Mouse (Mus musculus) retina, postnatal 1 day (tissue): ENCODE measurements around the gene Ddx4.
"Not testable (repeated sequence)": the region's sequence is repeated elsewhere in the genome, so short reads cannot be mapped to it uniquely, and the experiment has no call there.

Source experiments
- DNase-seq: peaks from one replicate; pipeline ENCODE4 v3.0.0-alpha.2; 2012

Ddx4 gene

DNA sequence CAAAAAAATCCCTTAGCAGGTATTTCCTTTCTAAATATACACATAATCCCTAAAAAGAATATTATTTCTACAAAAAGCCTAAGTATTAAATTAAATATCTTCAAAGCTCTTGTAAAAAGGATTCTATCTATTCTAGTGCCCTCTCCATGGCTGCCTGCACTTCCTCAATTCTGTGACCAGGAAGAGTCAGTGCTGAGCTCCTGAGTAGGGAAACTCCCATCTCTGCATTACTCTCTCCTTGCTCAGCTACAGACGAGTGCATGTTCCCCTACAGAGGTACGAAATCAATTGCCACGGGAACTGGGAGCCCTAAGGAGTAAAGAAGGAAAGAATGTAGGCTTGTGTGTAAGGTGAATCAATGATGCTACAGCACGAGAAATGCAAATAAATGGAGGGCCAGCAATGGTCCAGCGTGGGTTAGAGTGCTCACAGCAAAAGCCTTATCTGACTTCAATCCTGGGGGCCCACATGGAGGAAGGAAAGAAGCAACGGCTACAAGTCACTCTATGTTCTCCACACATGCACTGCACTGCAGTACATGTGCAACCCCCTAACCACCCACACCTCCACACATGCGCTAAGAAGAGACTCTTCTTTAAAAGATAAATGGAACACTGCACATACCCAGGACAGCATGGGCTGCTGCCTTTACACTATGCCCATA, 17.0 kb downstream of the Ddx4 start:
- no peak for DNase-seq

DNA sequence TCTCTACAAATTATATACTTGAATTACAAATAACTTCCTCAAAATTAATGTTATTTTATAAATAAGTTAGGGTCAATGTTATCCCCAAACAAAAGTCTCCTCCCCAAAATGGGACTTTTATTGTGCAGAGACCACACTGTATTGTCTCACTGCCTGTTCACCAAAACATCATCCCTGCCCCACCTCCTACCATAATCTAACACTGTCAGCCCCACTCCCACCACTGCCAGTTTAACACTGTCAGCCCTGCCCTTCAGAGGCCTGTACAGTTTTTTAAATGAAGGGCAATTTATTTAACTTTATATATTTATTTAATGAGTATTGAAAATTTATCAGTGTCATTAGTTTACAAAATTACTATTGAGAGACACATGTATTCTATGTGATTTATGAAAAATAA, 26.7 kb downstream of the Ddx4 start:
- DNase-seq, result no peak

DNA sequence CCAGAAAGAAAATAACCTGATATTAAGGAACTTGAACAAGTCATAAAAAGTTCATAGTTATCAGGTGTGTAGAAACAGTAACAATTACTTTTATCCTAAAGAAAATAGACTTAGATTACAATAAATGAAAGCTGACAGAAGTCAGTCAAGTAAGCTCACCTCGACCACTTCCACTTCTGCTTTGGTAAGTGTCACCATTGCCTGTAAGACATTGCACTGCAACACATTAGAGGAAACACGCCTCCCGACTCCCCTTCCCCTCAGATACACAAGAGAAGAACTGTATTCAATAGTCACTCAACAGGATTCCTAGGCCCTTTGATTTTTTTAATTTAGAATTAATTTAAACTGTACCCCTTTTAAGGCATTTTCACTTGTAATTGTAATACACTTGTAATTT, 27.7 kb downstream of the Ddx4 start:
- DNase-seq, result no peak

DNA sequence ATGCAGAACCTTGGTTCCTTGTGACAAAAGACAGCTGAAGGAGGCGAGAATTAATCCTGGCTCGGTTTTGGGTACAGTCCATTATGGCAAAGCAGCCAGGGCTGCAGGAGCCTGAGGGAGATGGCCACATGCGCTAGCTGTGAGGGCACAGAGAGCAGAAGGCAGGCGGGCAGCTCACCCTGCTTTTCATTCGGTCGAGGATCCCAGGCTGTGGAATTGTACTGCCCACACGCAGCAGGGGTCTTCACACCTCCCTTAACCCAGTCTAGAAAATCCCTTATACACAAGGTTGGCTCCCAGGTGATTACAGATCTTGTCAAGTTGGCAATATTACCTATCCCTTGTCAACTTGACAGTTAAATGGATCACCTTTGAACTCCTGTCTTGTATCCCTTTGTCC, 28.6 kb downstream of the Ddx4 start:
- DNase-seq, result no peak

GRCm38 (mm10) chr13:112621592-112621991, 30.7 kb downstream of the Ddx4 start:
- DNase-seq, result no peak

DNA sequence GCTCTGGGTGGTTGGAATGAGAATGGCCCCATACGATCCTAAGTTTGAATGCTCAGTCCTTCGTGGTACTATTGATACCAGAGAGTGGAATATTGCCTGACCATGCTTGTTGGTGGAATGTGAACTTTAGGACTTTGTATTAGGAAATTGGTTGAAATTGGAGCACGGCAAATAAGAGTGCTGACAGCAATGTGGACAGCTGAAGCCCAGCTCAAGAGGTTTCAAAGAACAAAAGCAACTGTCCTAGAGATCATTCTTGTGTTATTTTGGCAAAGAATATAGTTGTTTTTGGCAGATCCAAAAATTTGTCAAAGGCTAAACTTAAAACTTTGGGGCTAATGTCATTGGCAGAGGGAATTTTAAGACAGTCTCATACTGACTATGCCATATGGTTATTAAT, 43.7 kb downstream of the Ddx4 start:
- DNase-seq, result no peak

- DNase-seq, result no peak
Measured at GRCm38 (mm10) chr13:112604411-112604810, 47.9 kb downstream of the Ddx4 start.

- no peak for DNase-seq
Measured at GRCm38 (mm10) chr13:112603839-112604238, 48.4 kb downstream of the Ddx4 start.

DNA sequence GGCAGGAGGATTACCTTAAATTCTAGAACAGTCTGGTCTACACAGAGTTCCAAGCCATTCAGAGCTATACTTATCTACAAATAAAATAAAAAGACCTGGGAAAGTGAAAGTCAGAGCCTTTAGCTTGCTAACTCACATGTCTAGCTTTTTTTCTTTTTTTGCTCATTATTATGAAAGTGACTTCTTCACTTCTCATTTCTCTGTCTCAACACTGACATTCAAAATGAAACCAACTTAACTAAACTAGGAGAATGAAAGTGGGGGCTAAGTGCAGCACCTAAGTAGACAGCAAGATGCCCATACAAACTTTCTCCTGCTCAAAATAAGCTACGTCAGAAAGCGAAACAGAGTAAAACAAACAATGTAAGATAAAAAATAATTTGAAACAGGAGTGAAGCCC, 49.7 kb downstream of the Ddx4 start:
- no peak for DNase-seq

DNA sequence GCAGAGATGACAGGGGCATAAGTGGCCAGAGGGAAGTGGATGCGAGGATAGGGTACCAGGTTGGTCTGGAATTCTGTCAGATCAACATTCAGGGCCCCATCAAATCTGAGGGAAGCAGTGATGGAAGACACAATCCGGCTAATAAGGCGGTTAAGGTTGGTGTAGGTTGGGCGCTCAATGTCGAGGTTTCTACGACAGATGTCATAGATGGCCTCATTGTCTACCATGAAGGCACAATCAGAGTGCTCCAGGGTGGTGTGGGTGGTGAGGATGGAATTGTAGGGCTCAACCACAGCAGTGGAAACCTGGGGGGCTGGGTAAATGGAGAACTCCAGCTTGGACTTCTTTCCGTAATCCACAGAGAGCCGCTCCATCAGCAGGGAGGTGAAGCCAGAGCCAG, 58.0 kb downstream of the Ddx4 start, which contains the start of gene Il31ra:
Gene Il31ra, minus strand, starts transcription at position 101 of the 400 bp plus-strand sequence.
- DNase-seq, result not testable (repeated sequence)

- DNase-seq, result no peak
Measured at GRCm38 (mm10) chr13:112590254-112590653, 62.0 kb downstream of the Ddx4 start.

DNA sequence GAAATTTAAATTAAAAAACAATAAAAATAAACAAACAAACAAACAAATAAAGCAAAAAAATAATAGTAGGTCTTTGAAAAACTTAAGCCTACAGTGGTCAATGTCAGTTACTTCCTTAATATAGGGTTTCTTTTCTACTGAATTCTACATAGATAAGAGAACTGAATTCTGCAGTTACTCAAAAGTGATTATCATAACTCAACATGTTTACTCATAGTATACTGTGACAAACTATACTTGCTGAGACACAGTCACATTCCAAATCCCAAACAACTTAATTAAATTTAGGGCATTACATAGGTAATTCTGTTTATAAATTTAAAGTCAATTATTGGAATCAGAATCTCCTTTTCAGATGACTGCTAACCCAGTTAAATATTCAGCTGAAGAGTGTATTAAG, 62.6 kb downstream of the Ddx4 start:
- no peak for DNase-seq

GRCm38 (mm10) chr13:112584556-112585237, 67.6 kb downstream of the Ddx4 start:
- no peak for DNase-seq

DNA sequence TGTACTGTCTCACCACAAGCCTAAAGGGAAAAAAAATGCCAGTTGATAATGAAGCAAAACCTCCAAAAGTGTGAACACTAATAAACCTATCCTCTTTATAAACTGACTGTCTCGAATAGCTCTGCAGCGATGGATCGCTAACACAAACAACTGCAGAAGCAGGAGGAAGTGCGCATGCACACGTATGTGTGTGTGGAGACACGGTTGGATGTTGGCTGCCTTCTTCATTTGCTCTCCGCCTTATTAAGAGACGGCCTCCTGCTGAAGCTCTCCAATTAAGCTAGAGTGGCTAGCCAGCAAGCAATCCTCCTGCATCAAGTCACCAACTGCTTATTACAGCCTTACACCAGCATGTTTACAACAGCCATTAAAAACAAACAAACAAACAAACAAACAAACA, 70.0 kb downstream of the Ddx4 start:
- DNase-seq, result no peak

- DNase-seq, result no peak
Measured at GRCm38 (mm10) chr13:112581796-112582195, 70.5 kb downstream of the Ddx4 start.

DNA sequence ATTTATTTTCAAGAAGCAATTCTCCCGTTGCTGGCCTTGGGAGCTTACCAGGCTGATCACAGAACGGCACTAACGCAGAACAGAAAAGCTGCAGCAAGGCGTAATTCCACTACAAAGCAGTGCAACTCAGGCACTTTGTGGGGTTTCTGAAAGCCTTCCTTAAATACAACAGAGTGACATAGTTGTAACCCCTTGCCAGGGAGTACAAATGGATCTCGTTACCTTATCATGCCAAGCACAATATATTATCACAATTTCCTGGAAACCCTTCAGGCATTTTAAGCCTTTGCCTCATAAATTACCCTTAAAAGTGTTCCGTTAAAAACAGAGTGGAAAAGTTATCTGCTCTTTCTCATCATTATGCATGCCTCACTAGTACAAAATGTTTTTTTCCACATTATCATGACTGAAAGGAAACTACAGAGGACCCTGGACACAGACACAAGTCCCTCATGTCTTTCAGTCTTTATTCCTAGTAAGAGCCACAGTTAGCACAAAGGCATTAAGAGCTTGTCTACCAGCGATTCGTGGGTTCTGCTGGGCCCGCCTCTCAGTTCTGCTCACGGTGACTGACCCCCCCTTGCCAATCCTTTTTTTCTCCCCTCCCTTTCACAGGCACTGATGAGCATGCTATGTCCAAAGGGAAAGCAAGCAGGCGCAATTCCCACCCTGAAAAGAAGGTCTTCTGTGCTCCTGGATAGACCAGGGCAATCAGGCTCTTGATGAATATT, 71.5 kb downstream of the Ddx4 start:
- no peak for DNase-seq

- not testable (repeated sequence) for DNase-seq
Measured at GRCm38 (mm10) chr13:112578041-112578440, 74.2 kb downstream of the Ddx4 start.

DNA sequence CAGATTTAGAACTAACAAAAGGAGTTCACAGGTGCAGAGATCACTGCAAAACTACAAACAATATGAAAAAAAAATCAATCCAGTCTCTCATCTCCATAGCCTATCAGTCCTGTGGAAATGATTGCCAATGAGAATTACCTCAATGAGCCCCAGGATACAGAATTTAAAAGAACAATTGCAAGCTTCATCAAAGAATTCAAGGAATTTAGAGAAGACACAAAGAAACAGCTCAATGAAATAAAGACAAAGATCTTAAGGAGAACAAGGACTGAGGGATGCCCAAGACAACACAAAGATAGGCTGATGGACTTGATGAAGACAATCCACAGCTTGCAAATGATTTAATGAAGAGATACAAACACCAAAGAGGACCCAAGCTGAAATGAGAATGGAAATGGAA, 78.5 kb downstream of the Ddx4 start:
- no peak for DNase-seq

DNA sequence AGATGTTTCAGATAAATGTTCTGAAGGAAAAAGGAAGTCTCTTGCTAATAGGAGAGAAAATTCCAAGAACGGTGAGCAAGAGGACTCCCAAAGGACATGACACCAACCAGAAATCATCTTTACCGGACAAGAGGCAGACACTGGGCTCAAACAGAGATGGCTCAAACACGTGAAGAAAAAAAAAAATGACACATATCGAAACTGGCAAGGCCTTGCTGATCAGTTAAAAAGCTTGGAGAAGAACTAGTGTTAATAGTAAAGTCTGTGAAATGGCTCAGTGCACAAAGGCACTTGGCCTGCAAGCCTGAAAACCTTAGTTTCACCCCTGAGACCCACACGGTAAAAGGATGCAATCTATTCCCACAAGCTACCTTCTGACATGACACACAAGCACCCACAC, 81.5 kb downstream of the Ddx4 start:
- no peak for DNase-seq

DNA sequence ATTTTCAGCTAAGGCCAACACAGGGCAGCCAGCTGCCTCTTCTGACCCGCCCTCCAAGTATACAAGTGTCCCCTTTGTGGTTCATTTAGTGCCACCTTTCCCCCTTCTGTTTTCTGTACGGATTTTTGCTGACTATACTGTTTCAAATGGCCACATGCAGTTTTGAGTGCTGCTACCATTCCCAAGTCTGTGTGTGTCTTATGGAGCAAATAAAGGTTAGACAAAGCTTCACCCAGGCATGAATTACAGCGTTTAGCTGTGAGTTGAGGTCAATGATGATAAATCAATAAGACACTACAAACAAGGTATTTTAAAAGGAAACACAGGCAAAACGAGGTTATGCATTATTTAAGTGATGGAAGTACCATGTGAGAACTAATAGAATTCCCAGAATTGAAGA, 82.7 kb downstream of the Ddx4 start:
- no peak for DNase-seq

DNA sequence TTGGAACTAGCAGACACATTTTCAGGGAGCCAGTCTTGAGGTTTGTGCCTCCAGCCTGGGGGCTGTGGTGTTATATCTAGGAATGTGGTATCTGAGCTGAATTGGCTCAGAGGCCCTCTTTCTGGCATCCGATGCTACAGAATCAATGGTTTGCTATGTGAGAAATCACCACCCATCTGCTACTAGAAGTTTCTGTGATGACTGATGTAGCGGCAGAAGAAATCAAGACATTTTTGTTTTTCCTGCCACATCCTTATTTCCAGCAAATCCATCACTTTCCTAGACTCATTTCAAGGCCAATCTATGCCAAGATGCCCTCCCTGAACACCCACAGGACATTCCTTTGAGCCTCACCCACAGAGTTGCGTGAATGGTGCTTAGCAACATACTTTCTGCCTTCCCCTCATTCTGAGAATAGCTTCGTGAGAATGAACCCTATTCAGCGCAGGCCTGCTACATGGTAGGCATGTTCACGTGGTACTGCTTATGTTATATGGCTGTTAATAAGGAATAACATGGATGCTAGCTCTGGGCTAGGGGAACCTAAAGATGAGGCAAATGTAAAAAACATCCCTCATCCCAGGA, 91.6 kb downstream of the Ddx4 start:
- no peak for DNase-seq

DNA sequence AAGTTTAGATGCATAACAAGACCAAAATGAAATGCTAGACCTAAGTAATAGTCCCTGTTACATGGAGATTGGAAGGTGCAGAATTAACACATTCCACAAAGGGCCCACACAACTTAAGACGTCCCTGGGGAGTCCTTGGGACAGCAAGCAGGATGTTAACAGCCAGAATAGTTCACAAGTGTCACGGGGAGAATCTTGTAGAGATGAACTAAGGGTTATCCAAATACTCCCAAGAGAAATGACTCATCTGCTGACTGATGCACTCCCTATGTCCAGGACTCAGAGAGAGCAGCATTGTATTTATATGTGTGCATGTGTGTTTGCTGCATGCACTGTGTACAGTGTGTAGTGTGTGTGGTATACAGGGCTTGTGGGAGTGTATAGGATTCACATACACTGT, 95.8 kb downstream of the Ddx4 start:
- DNase-seq, result no peak

- DNase-seq, result no peak
Measured at GRCm38 (mm10) chr13:112553304-112553703, 99.0 kb downstream of the Ddx4 start.
